Mouse (Mus musculus): ENCODE data around the gene Gm14744. TPM values are rescaled to one million over a fixed set of nuclear protein-coding genes. Genes with fewer than 3 reads are reported as not detected.

Gm14744 gene
- polyA plus RNA-seq (2015; fragmentation: Nextera tagmentation; extraction: Ambion mirVana), result not detected in 2 replicates

DNA sequence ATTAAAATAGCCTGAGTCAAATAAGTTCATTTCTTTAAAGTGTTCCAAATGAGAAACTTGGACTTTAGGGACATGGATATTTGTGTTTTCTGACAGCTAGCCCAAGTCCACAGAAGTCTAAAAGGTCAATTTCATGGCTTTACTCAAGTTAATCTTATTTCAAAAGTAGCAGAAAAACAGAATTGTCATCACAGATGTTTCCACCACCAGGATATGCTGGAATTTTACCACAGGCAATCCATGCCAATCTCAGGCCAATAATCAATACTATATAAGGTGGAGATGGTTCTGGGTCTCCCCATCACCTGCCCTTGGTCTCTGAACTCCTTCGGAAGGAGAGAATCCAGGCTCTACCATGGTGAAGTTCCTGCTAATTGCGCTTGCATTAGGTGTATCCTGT, at the start of gene Gm14744:
Gene Gm14744, plus strand, starts transcription at position 301 of the 400 bp plus-strand sequence.

DNA sequence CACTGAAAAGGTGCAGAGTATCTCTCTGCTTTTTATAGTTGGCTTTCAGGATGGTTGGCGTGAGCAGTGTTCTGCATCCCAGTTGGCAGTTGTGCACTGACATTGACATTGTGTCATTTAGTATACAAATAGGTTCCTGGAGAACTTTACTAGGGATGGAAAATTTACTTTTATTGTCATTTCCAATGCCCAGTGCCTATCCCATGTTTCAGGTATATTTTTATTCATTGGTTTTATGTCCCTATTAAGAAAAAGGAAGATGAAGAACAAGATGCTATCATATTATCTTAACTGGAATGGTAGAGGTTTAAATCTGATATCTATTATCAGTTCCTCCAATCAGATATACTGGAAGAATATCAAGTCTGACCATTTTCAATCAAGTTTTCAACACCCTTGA, 11.0 kb upstream of the Gm14744 start, which contains the start of gene Pbsn:
Gene Pbsn, minus strand, starts transcription at position 101 of the 400 bp plus-strand sequence.

Other genes with a start within 250 kb of the Gm14744 start
- 5.4 and 7.7 TPM in 2 replicates for gene Prkx, start 68.5 kb upstream of the Gm14744 start, polyA plus RNA-seq (2015; fragmentation: Nextera tagmentation; extraction: Ambion mirVana)
- not detected in 2 replicates for gene Pbsn, start 11.1 kb upstream of the Gm14744 start, polyA plus RNA-seq (2015; fragmentation: Nextera tagmentation; extraction: Ambion mirVana)
- gene 5430402E10Rik, start 60.3 kb downstream of the Gm14744 start, polyA plus RNA-seq (2015; fragmentation: Nextera tagmentation; extraction: Ambion mirVana), result not detected in 2 replicates
- not detected in 2 replicates for gene Obp1a, start 226.6 kb downstream of the Gm14744 start, polyA plus RNA-seq (2015; fragmentation: Nextera tagmentation; extraction: Ambion mirVana)

All from adrenal gland, postnatal 0 days (tissue).